Mouse (Mus musculus) stomach, embryonic 16.5 days (tissue): ENCODE measurements at regions not wholly inside any gene's neighbourhood (a gene's known extent, or its start where the extent isn't known, plus 50 kb on each side); places are given as distances from the start of the nearest gene placed in this dataset.

Experiments used
- ATAC-seq: fragments of 200-750 bp; cut with Nextera tagmentation; 2 replicates; pipeline ENCODE4 v1.8.0; 2017; ENCODE audit warnings: moderate number of reproducible peaks, moderate TSS enrichment; ENCODE audit not compliant: insufficient read depth, low FRiP score
- H3K27ac ChIP-seq: fragments of 300-500 bp; sonication (generic); 2 replicates; pipeline ENCODE4 v1.5.1; 2014; ENCODE audit warnings: low read length
- H3K27me3 ChIP-seq: fragments of 300-500 bp; sonication (generic); 2 replicates; pipeline ENCODE4 v1.6.1; 2014; ENCODE audit warnings: low read length, control low read depth, mixed read lengths; ENCODE audit not compliant: control insufficient read depth, insufficient read depth
- H3K36me3 ChIP-seq: fragments of 300-500 bp; sonication (generic); 2 replicates; pipeline ENCODE4 v1.6.1; 2014; ENCODE audit warnings: low read length; ENCODE audit not compliant: control insufficient read depth, insufficient read depth
- H3K4me1 ChIP-seq: fragments of 300-500 bp; sonication (generic); 2 replicates; pipeline ENCODE4 v1.6.1; 2014; ENCODE audit warnings: low read length, control low read depth, mixed read lengths; ENCODE audit not compliant: control insufficient read depth, insufficient read depth
- H3K4me2 ChIP-seq: fragments of 300-500 bp; sonication (generic); 2 replicates; pipeline ENCODE4 v1.6.1; 2014; ENCODE audit warnings: low read depth, low read length, mixed read lengths
- H3K4me3 ChIP-seq: fragments of 300-500 bp; sonication (generic); replicated peaks from 2 replicates; pipeline ENCODE4 v1.5.1; 2014; ENCODE audit warnings: mild to moderate bottlenecking, low read length
- H3K9ac ChIP-seq: fragments of 300-500 bp; sonication (generic); 2 replicates; pipeline ENCODE4 v1.6.1; 2014; ENCODE audit warnings: low read length
- H3K9me3 ChIP-seq: fragments of 300-500 bp; sonication (generic); replicated peaks from 2 replicates; pipeline ENCODE4 v1.6.1; 2016; ENCODE audit warnings: low read length, control low read depth; ENCODE audit not compliant: control insufficient read depth
- WGBS: fragments of 180-500 bp; shearing (Covaris S2); extraction: QIAGEN DNeasy Blood & Tissue Kit; methylation state at CpG from one replicate; pipeline ENCODE4 v1.1.7; 2014; 5-methylcytosine and 5-hydroxymethylcytosine counted together

- ATAC-seq = no peak
- no peaks in the 10 kb centered on the region for H3K36me3 ChIP-seq
- H3K4me3 ChIP-seq = no peak overlapping the region
- no peak overlapping the region for H3K9ac ChIP-seq
- no peaks in the 10 kb centered on the region for H3K27me3 ChIP-seq
- no peak overlapping the region for H3K27ac ChIP-seq
- H3K4me1 ChIP-seq = no peaks in the 10 kb centered on the region
- WGBS = 49% methylated on average over 3 of the region's 3 CpGs
- H3K4me2 ChIP-seq = no peak overlapping the region
- H3K9me3 ChIP-seq = no peaks in the 10 kb centered on the region
Observed at GRCm38 (mm10) chr10:96430142-96430541, 186.7 kb upstream of the Btg1 start.

GRCm38 (mm10) chr10:96435109-96435508 lies 181.7 kb upstream of the Btg1 start:
- Histone ChIP-seq H3K4me1 (no peaks in the 10 kb centered on the region), H3K27ac (no peak overlapping the region; the same call in 1 of the 2 replicates), H3K27me3 (no peaks in the 10 kb centered on the region), H3K9ac (no peak overlapping the region), H3K9me3 (no peaks in the 10 kb centered on the region), H3K36me3 (no peaks in the 10 kb centered on the region), H3K4me3 (no peak overlapping the region), H3K4me2 (no peak overlapping the region)
- ATAC-seq = no peak
- 79% methylated on average over 6 of the region's 6 CpGs for WGBS

GRCm38 (mm10) chr10:96438398-96439103 lies 178.3 kb upstream of the Btg1 start:
- Histone ChIP-seq H3K4me1 (no peaks in the 10 kb centered on the region), H3K9me3 (no peaks in the 10 kb centered on the region), H3K4me3 (no peak overlapping the region), H3K9ac (no peak overlapping the region), H3K27ac (no peak overlapping the region), H3K27me3 (no peaks in the 10 kb centered on the region), H3K36me3 (no peaks in the 10 kb centered on the region), H3K4me2 (no peak overlapping the region)
- 77% methylated on average over 11 of the region's 11 CpGs for WGBS
- ATAC-seq = peak; percentile 76

GRCm38 (mm10) chr10:96442165-96442564 lies 174.6 kb upstream of the Btg1 start:
- Histone ChIP-seq H3K4me1 (no peaks in the 10 kb centered on the region), H3K36me3 (no peaks in the 10 kb centered on the region), H3K9ac (no peak overlapping the region), H3K4me2 (no peak overlapping the region), H3K27me3 (no peaks in the 10 kb centered on the region), H3K4me3 (no peak overlapping the region), H3K27ac (no peak overlapping the region), H3K9me3 (no peaks in the 10 kb centered on the region)
- ATAC-seq = no peak

GRCm38 (mm10) chr10:96450266-96450665 lies 166.5 kb upstream of the Btg1 start:
- Histone ChIP-seq H3K4me1 (no peaks in the 10 kb centered on the region), H3K9ac (no peak overlapping the region), H3K27me3 (no peaks in the 10 kb centered on the region), H3K4me2 (no peak overlapping the region), H3K36me3 (no peaks in the 10 kb centered on the region), H3K9me3 (no peaks in the 10 kb centered on the region), H3K27ac (no peak overlapping the region), H3K4me3 (no peak overlapping the region)
- ATAC-seq = no peak
- 94% methylated on average over 4 of the region's 4 CpGs for WGBS

- no peak overlapping the region for H3K27ac ChIP-seq
- H3K4me3 ChIP-seq = no peak overlapping the region
- H3K4me2 ChIP-seq = no peak overlapping the region
- H3K27me3 ChIP-seq = no peaks in the 10 kb centered on the region
- no peak overlapping the region for H3K9ac ChIP-seq
- 89% methylated on average over 6 of the region's 6 CpGs for WGBS
- no peaks in the 10 kb centered on the region for H3K4me1 ChIP-seq
- H3K9me3 ChIP-seq = no peaks in the 10 kb centered on the region
- no peaks in the 10 kb centered on the region for H3K36me3 ChIP-seq
- ATAC-seq = no peak
Observed at GRCm38 (mm10) chr10:96454857-96455256, 161.9 kb upstream of the Btg1 start.

- no peaks in the 10 kb centered on the region for H3K36me3 ChIP-seq
- no peak overlapping the region for H3K4me3 ChIP-seq
- no peaks in the 10 kb centered on the region for H3K27me3 ChIP-seq
- H3K4me1 ChIP-seq = no peaks in the 10 kb centered on the region
- ATAC-seq = no peak
- no peak overlapping the region for H3K27ac ChIP-seq
- H3K9me3 ChIP-seq = no peaks in the 10 kb centered on the region
- H3K4me2 ChIP-seq = no peak overlapping the region
- no peak overlapping the region for H3K9ac ChIP-seq
- 79% methylated on average over 4 of the region's 4 CpGs for WGBS
Observed at GRCm38 (mm10) chr10:96458551-96458950, 158.3 kb upstream of the Btg1 start.

GRCm38 (mm10) chr10:96459186-96459585 lies 157.6 kb upstream of the Btg1 start:
- no peak overlapping the region for H3K4me2 ChIP-seq
- no peaks in the 10 kb centered on the region for H3K4me1 ChIP-seq
- 71% methylated on average over 3 of the region's 3 CpGs for WGBS
- ATAC-seq = no peak
- H3K9ac ChIP-seq = no peak overlapping the region
- no peak overlapping the region for H3K4me3 ChIP-seq
- H3K36me3 ChIP-seq = no peaks in the 10 kb centered on the region
- H3K9me3 ChIP-seq = no peaks in the 10 kb centered on the region
- H3K27me3 ChIP-seq = no peaks in the 10 kb centered on the region
- H3K27ac ChIP-seq = no peak overlapping the region

GRCm38 (mm10) chr10:96460151-96460550 lies 156.7 kb upstream of the Btg1 start:
- no peaks in the 10 kb centered on the region for H3K27me3 ChIP-seq
- H3K36me3 ChIP-seq = no peaks in the 10 kb centered on the region
- H3K27ac ChIP-seq = no peak overlapping the region
- H3K9ac ChIP-seq = no peak overlapping the region
- ATAC-seq = no peak
- H3K9me3 ChIP-seq = no peaks in the 10 kb centered on the region
- WGBS = 56% methylated on average over 9 of the region's 9 CpGs
- no peaks in the 10 kb centered on the region for H3K4me1 ChIP-seq
- H3K4me3 ChIP-seq = no peak overlapping the region
- H3K4me2 ChIP-seq = no peak overlapping the region
